ENCODE assay signal across 9 mouse cellular contexts in the genomic region with DNA sequence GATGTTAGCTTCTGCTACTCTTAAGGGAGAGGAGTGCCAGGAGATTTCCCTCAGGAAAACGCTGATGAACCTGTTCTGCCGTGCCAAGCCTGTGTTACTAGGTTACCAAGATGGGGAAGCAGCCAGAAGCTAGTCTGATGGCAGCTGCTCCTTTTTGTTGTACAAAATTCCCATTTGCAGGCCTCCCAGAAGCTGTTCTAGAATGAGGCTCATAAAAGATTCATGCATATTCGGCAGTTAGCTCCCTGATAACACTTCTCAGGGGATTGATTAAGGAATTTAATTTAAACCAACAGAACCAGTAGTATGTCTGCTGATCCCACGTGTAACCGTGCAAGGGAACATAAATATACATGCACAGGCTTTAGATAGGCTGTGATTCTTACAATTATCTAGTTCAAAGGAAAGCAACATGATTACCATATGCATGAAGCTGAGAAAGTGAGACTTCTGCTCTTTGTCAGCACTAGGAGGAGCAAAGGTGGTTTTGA.
DNase-seq lines count a peak whose midpoint lies in the region; ATAC-seq and TF ChIP-seq lines count a peak whose summit lies in the region.
"Had no signal": no experiment of that assay in that cellular context is flagged by ENCODE, and none has a peak within 500 bp of the region (broad histone marks: within the 10 kb centered on the region; RNA-seq: fewer than 3 reads in every experiment).

No protein-coding gene starts in this region.

- peak; percentile 96 for ATAC-seq in midbrain, embryonic 15.5 days (replicated peaks)
- ATAC-seq in erythroblast, adult 5-6 weeks (replicated peaks; ENCODE audit: low FRiP score, poor library complexity, severe bottlenecking) = no peak

- peak overlapping the region; percentile 4; the same call in 1 of the 2 replicates for H3K4me2 ChIP-seq in midbrain, embryonic 15.5 days

- H3K9ac ChIP-seq in midbrain, embryonic 15.5 days = no peak overlapping the region

- H3K36me3 ChIP-seq in midbrain, embryonic 15.5 days (replicated peaks) = no peaks in the 10 kb centered on the region

- H3K27me3 ChIP-seq in midbrain, embryonic 15.5 days (replicated peaks) = no peaks in the 10 kb centered on the region

- H3K4me1 ChIP-seq in midbrain, embryonic 15.5 days = peaks cover 14% of the 10 kb centered on the region

- peak overlapping the region; percentile 87 for H3K27ac ChIP-seq in layer of hippocampus, adult 2 months
- peak overlapping the region; percentile 74 for H3K27ac ChIP-seq in midbrain, embryonic 15.5 days
- H3K27ac ChIP-seq: kidney, postnatal 0 days had no signal

- peak; percentile 31 for TF ChIP-seq CTCF in layer of hippocampus, adult 2 months (conservative IDR thresholded peaks at IDR 0.05)

- H3K9me3 ChIP-seq in midbrain, embryonic 15.5 days = no peaks in the 10 kb centered on the region

- DNase-seq in cerebellum, adult 11-12 months = peak; percentile 51
- DNase-seq in cerebellum, postnatal 36 days = peak; percentile 55 to 58
- peak; percentile 76 to 89 for DNase-seq in layer of hippocampus, adult 2 months (ENCODE audit: low spot score in 2 of 2)
- DNase-seq in spleen, adult 18-20 months = no peak
- no peak for DNase-seq in adrenal gland, postnatal 36 days
- no peak for DNase-seq in Muller cell, postnatal 12 days (ENCODE audit: inconsistent ontology term)

- no peak overlapping the region for H3K4me3 ChIP-seq in layer of hippocampus, adult 2 months
- H3K4me3 ChIP-seq in midbrain, embryonic 15.5 days = no peak overlapping the region

- WGBS in midbrain, embryonic 15.5 days = 11% methylated on average over 5 of the region's 5 CpGs

Comparison
In these comparisons a context has a peak if more than half of its experiments do, and no peak if none do; other contexts are left out.
1. DNase-seq: peak in cerebellum, adult 11-12 months (single experiment), cerebellum, postnatal 36 days (2 of 2) and layer of hippocampus, adult 2 months (2 of 2); none in spleen, adult 18-20 months (0 of 2), adrenal gland, postnatal 36 days (0 of 2) and Muller cell, postnatal 12 days (single experiment).